Mouse (Mus musculus) kidney, adult 18-20 months (tissue): Measurements from ENCODE around the gene Saxo1.

ENCODE experiments used
- DNase-seq: peaks from one replicate; pipeline ENCODE4 v3.0.0; 2021

The Saxo1 gene

DNA sequence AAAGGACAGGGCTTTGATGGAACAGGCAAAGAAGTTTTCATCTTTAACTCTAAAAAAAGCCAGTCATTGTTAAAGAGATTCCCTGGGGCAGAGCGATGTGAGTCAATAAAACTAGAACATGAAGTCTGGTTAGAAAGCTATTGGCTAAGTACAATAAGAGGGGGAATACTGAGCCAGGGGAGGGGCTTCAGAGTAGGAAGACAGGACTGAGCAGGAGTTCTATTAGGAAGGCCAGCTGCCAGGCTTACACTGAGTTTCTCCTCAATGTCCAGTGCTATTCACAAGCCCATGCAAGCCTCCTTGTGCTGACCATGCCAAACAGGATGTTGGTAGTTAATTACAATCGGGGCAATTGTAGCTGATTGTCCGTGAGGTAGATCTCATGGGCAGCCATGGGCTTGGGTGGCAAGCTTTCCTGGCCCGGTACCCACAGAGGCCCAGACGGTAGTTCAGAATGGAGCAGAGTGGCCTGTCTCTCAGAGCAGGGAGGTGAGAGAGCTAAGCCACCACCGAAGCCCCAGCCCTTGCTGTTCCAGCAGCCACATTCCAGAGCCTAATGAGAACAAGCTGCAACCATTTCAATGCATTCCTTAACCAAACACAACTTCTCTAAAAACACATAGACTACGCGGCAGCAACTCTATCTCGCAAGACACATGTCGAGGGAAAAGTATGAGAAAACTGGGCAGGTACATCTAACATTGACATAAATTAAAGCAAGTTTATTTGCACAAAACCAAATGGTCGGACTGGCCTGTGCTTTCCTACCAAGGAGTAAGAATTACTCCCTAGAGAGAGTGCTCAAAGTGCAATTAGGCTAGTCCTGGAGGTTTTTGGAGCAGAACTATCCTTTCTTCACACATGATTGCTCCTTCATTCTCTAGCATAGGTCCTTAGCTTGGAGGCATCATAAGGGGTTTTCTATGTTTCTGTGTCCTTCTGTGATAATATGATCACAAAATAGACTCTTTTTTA lies 30.7 kb downstream of the Saxo1 start:
- DNase-seq, result peak; percentile 23

DNA sequence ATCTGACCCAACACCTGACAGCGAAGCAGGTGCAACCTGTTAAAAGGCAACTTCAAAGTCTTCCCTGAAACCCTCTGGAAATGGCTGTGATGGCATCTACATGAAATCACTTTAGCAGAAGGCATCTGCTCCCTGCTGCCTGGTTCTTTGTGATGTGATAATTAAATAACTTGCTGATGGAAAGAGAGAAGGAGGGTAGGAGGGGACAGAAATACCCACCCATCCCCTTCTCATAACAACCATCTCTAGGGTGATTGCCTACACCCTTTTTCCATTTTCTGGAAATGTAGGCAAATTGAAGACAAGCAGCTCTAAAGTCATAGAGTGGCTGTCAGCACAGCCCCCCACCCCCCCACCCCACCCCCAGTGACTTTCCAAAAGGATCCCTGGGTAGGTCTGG lies 33.6 kb downstream of the Saxo1 start:
- no peak for DNase-seq

GRCm38 (mm10) chr4:86523771-86524170 lies 34.4 kb downstream of the Saxo1 start:
- DNase-seq, result no peak

DNA sequence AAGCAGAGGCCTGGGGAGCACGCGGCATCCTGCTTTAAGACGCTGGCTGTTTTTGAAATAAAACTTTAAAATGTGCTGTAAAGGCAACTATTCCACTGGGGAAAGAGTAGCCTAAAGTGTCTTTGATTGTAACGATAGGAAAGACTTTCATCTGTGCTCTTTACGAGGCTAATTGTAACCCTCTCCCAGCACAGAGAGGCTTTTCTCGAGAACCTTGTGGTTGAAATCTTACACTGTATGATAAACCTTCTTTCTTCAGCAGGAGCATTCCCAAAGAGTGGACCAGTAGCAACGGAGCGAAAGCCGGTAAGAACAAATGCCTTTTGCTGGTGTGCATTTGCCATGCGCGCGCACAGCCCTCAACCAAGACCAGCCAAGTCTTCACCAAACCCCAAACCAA lies 37.4 kb downstream of the Saxo1 start:
- no peak for DNase-seq

DNA sequence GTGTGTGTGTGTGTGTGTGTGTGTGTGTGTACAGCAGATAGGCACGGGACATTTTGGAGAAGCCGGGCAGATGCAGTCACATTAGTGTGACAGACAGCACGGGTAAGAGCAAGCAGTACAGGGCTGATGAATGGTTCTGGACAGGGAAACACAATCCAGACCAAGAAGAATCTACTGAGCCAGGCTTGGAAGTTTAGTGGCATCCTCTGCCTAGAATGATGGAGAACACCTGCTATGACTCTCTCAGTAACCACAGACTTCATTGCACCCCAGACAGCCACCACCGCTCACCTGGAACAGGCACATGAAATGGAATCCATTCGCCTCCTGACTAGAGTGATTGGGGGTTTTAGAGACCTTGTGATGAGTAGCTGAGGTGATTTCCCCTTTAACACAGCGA lies 38.2 kb downstream of the Saxo1 start:
- DNase-seq, result no peak

GRCm38 (mm10) chr4:86504656-86505055 lies 53.5 kb downstream of the Saxo1 start:
- no peak for DNase-seq

- no peak for DNase-seq
Measured at GRCm38 (mm10) chr4:86499561-86499960, 58.6 kb downstream of the Saxo1 start.

GRCm38 (mm10) chr4:86498754-86499153 lies 59.4 kb downstream of the Saxo1 start:
- DNase-seq, result peak; percentile 28

- DNase-seq, result no peak
Measured at GRCm38 (mm10) chr4:86489128-86489527, 69.0 kb downstream of the Saxo1 start.

- DNase-seq, result no peak
Measured at GRCm38 (mm10) chr4:86486901-86487300, 71.2 kb downstream of the Saxo1 start.

GRCm38 (mm10) chr4:86486491-86486890 lies 71.6 kb downstream of the Saxo1 start:
- DNase-seq, result no peak

DNA sequence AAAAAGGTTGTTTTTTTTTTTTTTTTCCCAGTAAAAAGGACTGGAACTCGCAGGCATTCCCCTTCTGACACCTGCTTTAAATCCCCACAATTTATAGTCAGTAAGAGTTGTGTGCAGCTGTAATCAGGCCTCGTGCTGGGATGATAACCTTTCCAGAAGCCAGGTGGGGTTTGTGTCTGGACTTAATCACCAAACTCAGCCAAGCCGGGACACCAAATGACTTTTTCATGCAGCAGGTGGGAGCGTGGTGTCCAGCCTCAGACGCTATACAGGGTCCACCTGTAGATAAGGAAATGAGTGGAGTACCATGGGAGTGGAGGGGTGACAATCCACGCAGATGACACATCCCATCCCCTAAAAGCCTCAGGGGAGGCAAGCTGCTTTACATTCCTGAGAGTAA lies 73.1 kb downstream of the Saxo1 start:
- DNase-seq, result no peak

GRCm38 (mm10) chr4:86483686-86484085 lies 74.4 kb downstream of the Saxo1 start:
- DNase-seq, result no peak

DNA sequence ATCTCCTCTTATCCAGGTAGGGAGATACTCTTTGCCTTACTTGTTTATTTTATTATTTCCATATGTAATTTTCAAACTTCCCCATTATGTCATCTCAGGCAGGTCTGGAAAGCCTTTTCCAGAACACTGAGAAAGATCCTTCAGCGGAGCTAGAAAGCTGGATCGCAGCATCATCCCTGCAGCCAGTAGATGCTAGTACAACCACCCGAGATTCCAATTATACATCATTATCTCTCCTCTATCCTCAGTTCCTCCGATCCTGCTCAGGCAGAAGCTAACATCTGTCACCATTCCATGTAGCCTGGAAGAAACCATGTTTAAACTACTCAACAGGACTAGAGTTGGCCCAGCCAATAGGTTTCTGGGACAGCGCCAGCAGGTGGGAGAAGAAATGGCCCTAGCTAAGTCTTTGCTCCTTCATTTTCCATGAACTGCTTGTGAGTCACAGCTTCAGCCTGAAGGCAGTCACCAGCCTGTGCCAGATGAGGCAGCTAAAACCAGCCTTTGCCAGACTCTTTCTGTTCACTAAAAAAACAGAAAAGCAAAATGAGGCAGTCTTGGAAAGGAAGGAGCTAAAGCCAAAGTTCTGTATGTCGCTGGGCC lies 75.0 kb downstream of the Saxo1 start:
- no peak for DNase-seq

DNA sequence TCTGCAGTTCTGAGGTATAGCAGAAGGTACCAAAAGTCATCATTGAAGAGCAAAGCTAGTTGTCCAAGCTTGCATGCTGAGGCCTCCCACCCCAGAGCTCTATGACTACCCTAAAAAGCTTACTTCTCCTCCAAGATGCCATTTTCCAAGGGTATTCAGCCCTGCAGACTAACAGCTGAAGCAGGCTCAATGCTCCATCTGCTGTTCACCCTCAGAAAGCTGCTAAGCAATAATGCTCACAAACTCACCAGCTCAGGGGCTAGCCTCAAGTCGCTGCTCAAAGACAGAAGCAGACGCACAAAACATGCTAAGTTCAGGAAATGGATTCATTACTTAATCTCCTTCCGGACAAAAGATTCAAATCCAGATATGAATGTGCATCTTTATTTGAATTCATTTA lies 77.2 kb downstream of the Saxo1 start:
- no peak for DNase-seq

DNA sequence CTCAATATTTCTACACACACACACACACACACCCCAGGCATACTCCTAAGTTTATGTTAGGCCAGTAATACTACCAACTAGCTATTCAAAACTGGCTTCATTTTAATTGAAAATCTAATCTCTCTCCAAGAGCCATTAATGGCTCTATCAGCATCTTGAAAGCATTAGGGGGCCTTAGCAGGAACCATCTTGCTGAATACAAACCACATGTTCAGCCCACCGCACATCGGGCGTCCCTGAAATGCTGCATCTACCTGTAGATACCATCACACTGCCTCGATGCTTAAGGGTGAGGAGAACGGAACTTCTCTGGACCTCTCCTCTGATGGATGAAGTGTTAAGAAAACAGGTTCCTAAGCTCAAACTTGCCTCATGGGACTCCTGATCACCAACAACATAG lies 93.3 kb downstream of the Saxo1 start:
- no peak for DNase-seq

DNA sequence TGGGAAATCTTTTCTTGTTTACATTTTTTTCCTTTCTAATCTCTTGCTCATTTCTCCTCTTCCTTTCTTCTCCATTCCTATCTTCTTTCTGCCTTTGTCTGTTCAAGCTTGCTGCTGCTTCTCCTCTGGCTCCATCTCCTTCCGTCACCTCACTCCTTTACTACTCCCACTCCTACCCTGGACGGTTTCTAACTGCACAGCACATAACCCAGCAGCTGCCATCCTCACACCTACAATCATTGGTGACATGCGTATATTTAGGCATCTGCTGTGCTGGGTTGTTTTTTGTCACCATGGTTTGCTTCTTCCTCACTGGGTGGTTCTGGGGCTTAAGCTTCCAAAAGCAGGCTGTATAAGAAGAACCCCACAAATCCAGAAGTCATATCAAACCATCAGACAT lies 107.7 kb downstream of the Saxo1 start:
- no peak for DNase-seq

GRCm38 (mm10) chr4:86436336-86436735 lies 121.8 kb downstream of the Saxo1 start:
- DNase-seq, result no peak

- no peak for DNase-seq
Measured at GRCm38 (mm10) chr4:86435631-86436030, 122.5 kb downstream of the Saxo1 start.

GRCm38 (mm10) chr4:86428091-86428745 lies 129.9 kb downstream of the Saxo1 start:
- no peak for DNase-seq

DNA sequence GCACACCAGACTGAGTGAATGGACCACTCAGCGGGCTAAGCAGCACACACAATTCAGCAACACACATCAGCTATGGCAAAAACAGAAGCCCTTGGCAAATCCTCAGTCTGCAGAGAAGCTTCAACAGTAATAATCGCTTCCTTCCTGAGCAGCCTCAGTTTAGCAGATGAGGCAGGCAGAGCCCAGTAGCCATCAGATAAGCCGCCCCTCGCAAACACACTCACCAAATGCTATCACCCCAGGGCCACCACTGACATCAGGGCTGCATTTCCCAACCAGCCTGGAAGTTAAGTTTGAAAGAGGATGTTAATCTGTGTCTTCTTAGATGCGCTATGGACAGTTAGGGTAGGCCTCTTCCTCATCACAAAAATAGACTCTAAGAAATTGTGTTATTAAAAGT lies 130.8 kb downstream of the Saxo1 start:
- no peak for DNase-seq

DNA sequence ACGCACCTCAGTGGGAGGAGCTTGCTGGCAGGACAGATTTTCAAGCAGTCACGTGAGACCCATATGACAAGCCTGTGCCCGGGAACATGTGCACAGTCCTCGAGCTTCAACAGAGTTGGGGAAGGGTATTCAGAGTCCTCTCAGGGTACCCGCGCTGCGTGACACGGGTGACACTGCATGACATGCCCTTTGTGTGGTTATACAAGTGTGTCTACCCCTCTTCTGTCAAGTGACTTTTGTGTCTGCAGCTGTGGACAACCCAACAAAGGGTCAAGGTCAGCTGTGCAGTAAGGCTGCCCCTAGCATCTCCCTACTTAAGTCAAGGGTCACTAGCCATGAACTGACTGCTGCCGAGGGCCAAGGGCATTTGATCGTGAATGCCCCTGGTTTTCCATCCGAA lies 131.6 kb downstream of the Saxo1 start:
- DNase-seq, result no peak

- DNase-seq, result no peak
Measured at GRCm38 (mm10) chr4:86425581-86425980, 132.5 kb downstream of the Saxo1 start.

- no peak for DNase-seq
Measured at GRCm38 (mm10) chr4:86422586-86422985, 135.5 kb downstream of the Saxo1 start.
